Mouse (Mus musculus) urinary bladder, postnatal 14 days (tissue): Measurements from ENCODE around the gene Pla2r1.
A peak's percentile ranks its signal among the peaks of the same experiment; 100 is the strongest.

ENCODE experiments used
- DNase-seq: peaks from one replicate; pipeline ENCODE4 v3.0.0; 2021; ENCODE audit warnings: low spot score

The Pla2r1 gene

GRCm38 (mm10) chr2:60500583-60501116 is 52.5 kb downstream of the Pla2r1 start:
- DNase-seq: no peak

- DNase-seq: no peak
These were observed 73.2 kb downstream of the Pla2r1 start for GRCm38 (mm10) chr2:60479906-60480305.

- DNase-seq: no peak
These were observed 74.3 kb downstream of the Pla2r1 start for GRCm38 (mm10) chr2:60478778-60479177.

- DNase-seq: no peak
These were observed 84.0 kb downstream of the Pla2r1 start for GRCm38 (mm10) chr2:60468901-60469770.

- no peak for DNase-seq
These were observed 100.7 kb downstream of the Pla2r1 start for GRCm38 (mm10) chr2:60452376-60452775.

- DNase-seq: no peak
These were observed 101.9 kb downstream of the Pla2r1 start for GRCm38 (mm10) chr2:60451119-60451773.

GRCm38 (mm10) chr2:60449732-60450131 is 103.4 kb downstream of the Pla2r1 start:
- no peak for DNase-seq

- no peak for DNase-seq
These were observed 108.2 kb downstream of the Pla2r1 start for GRCm38 (mm10) chr2:60444711-60445509.

- DNase-seq: no peak
These were observed 109.8 kb downstream of the Pla2r1 start for GRCm38 (mm10) chr2:60443279-60443678.

GRCm38 (mm10) chr2:60441875-60442274 is 111.2 kb downstream of the Pla2r1 start:
- DNase-seq: no peak

GRCm38 (mm10) chr2:60436802-60437201 is 116.3 kb downstream of the Pla2r1 start:
- DNase-seq: no peak

- no peak for DNase-seq
These were observed 122.6 kb downstream of the Pla2r1 start for GRCm38 (mm10) chr2:60430315-60431021.

GRCm38 (mm10) chr2:60418075-60418474 is 135.0 kb downstream of the Pla2r1 start:
- DNase-seq: peak; percentile 73

- no peak for DNase-seq
These were observed 138.8 kb downstream of the Pla2r1 start for GRCm38 (mm10) chr2:60414334-60414733.

- DNase-seq: no peak
These were observed 140.0 kb downstream of the Pla2r1 start for GRCm38 (mm10) chr2:60413006-60413650.

GRCm38 (mm10) chr2:60411181-60411580 is 141.9 kb downstream of the Pla2r1 start:
- no peak for DNase-seq

GRCm38 (mm10) chr2:60409989-60410763 is 142.9 kb downstream of the Pla2r1 start:
- DNase-seq: no peak

GRCm38 (mm10) chr2:60409194-60409593 is 143.9 kb downstream of the Pla2r1 start:
- no peak for DNase-seq

- no peak for DNase-seq
These were observed 145.7 kb downstream of the Pla2r1 start for GRCm38 (mm10) chr2:60407387-60407786.

GRCm38 (mm10) chr2:60405431-60405830 is 147.7 kb downstream of the Pla2r1 start:
- DNase-seq: no peak
